Mouse (Mus musculus) lung, embryonic 15.5 days (tissue): Measurements from ENCODE around the gene Trio. TPM values are rescaled to one million over a fixed set of nuclear protein-coding genes. Genes with fewer than 3 reads are reported as not detected.

Experiments
- ATAC-seq: fragments of 200-750 bp; cut with Nextera tagmentation; 2 replicates; pipeline ENCODE4 v1.8.0; 2017; ENCODE audit warnings: moderate number of reproducible peaks, borderline replicate concordance; ENCODE audit not compliant: low FRiP score, low TSS enrichment; ENCODE audit errors: extremely low read depth
- H3K27ac ChIP-seq: fragments of 300-500 bp; sonication (generic); 2 replicates; pipeline ENCODE4 v1.5.1; 2015; ENCODE audit warnings: moderate library complexity, mild to moderate bottlenecking, inconsistent platforms
- H3K27me3 ChIP-seq: fragments of 300-500 bp; sonication (generic); 2 replicates; pipeline ENCODE4 v1.6.1; 2015; ENCODE audit warnings: inconsistent platforms
- H3K36me3 ChIP-seq: fragments of 300-500 bp; sonication (generic); 2 replicates; pipeline ENCODE4 v1.6.1; 2015; ENCODE audit warnings: inconsistent platforms
- H3K4me1 ChIP-seq: fragments of 300-500 bp; sonication (generic); 2 replicates; pipeline ENCODE4 v1.6.1; 2015; ENCODE audit warnings: inconsistent platforms
- H3K4me2 ChIP-seq: fragments of 300-500 bp; sonication (generic); 2 replicates; pipeline ENCODE4 v1.6.1; 2015; ENCODE audit warnings: inconsistent platforms, mild to moderate bottlenecking, moderate library complexity
- H3K4me3 ChIP-seq: fragments of 300-500 bp; sonication (generic); 2 replicates; pipeline ENCODE4 v1.5.1; 2015; ENCODE audit warnings: mild to moderate bottlenecking, inconsistent platforms
- H3K9ac ChIP-seq: fragments of 300-500 bp; sonication (generic); 2 replicates; pipeline ENCODE4 v1.6.1; 2015; ENCODE audit warnings: inconsistent platforms
- H3K9me3 ChIP-seq: fragments of 300-500 bp; sonication (generic); 2 replicates; pipeline ENCODE4 v1.6.1; 2016; ENCODE audit warnings: inconsistent platforms
- WGBS: fragments of 180-500 bp; shearing (Covaris S2); methylation state at CpG from one replicate; pipeline ENCODE4 v1.1.7; 2015; 5-methylcytosine and 5-hydroxymethylcytosine counted together
- polyA plus RNA-seq: library from polyadenylated mRNA; unstranded; fragments of >200 nt; fragmentation: Nextera tagmentation; extraction: Ambion mirVana; gene quantifications from 2 replicates; pipeline ENCODE4 v1.2.1, GENCODE M21; 2015

Gene Trio
- polyA plus RNA-seq, 1 experiment from 2014 or later, result 18.7 TPM

DNA sequence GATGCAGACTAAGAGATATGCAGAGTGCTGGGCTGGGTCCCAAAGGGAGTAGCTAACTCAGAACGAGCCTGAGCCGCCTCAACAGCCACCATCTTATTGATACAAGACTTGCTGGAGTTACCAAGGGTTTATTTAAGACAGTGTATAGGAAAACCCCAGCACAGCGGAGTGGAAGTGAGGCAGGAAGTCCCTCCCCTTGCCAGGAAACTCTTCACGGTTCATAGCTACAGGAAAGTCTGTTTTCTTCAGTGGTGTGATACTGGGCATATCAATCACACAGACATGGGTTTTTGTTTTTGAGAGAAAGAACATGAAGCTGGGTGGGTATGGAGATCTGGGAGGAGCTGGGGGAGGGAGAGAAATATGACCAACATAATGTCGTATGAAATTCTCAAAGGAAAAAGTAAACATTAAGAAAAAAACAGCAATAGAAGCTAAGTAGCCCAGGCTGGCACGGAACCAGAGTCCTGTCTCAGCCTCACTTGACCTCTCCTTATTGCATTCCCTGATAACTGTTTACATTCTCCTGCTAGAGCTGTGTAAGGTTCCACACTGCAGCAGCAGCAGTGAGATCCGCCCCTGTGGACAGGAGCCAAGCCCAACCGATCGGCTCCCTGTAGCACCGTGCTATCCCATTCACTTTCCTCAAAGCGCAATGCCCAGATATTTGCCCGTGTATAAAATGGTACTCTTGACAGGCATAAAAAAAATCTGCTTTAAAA lies 240.2 kb downstream of the Trio start:
- ATAC-seq, result peak; percentile 65
- WGBS, result 11% methylated on average over 12 of the region's 12 CpGs

DNA sequence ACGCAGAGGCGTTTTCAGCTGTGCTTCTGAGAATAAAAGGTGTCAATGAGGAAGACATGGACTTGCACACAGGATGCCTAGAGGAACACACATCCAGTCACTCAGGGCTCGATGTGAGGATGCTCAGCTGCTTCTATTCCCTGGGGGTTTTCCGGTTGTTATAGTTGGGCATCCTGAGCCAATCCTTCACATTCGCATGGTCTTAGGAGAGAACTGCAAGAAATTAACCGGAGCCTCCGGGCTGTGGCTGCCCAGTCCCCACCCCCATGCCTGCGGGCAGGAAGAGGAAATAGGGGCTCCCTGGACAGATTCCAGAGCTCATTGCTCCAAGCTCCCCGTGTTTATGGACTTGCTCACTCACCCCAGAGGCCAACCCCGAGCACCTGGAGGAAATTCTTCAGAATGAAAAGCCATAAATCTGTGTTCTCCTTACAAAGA lies 241.5 kb downstream of the Trio start:
- H3K27me3 ChIP-seq, result no peaks in the 10 kb centered on the region
- ATAC-seq, result no peak
- peak overlapping the region; percentile 0; the same call in 1 of the 2 replicates for H3K4me3 ChIP-seq
- peaks cover 91% of the 10 kb centered on the region for H3K4me1 ChIP-seq
- H3K9me3 ChIP-seq, result no peaks in the 10 kb centered on the region
- peak overlapping the region; percentile 88 for H3K27ac ChIP-seq
- H3K36me3 ChIP-seq, result no peaks in the 10 kb centered on the region
- H3K4me2 ChIP-seq, result peak overlapping the region; percentile 41
- 26% methylated on average over 10 of the region's 10 CpGs for whole genome bisulfite sequencing
- no peak overlapping the region for H3K9ac ChIP-seq

More for the DNA sequence above, 240.2 kb downstream of the Trio start:
- H3K4me2 ChIP-seq, result peak overlapping the region; percentile 41
- peaks cover 87% of the 10 kb centered on the region for H3K4me1 ChIP-seq
- H3K36me3 ChIP-seq, result no peaks in the 10 kb centered on the region
- no peaks in the 10 kb centered on the region for H3K27me3 ChIP-seq
- peak overlapping the region; percentile 88 for H3K27ac ChIP-seq
- H3K9me3 ChIP-seq, result no peaks in the 10 kb centered on the region
- H3K9ac ChIP-seq, result no peak overlapping the region
- no peak overlapping the region for H3K4me3 ChIP-seq

DNA sequence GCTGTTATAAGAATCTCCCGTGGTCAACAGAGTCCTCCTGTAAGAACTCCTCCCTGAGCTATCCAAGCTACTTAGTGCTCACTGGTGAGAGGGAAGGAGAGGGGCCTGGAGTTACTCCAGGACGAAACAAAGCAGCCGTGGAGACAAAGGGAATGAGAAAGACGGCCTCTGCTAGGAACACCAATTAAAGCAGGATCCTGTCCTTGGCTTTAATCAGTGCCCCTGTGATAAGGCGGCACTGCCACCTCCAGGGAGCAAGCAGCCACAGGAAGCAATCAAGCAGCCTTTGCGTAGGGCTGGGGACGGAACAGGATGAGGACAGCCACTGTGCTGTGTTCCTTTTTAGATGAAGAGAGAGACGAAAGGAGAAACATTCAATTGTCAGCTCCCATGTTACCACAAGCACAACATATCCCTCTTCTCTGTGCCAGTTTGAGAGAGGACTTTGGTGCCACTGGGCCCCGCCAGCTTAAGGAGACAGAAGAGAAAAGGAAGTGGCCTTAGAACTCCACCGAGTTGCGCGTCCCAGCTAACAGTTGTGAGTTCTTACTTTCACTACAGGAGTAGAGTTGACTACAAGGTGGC lies 242.0 kb downstream of the Trio start:
- 26% methylated on average over 12 of the region's 12 CpGs for WGBS
- Histone ChIP-seq H3K27ac (peak overlapping the region; percentile 88), H3K4me2 (peak overlapping the region; percentile 41), H3K9me3 (no peaks in the 10 kb centered on the region), H3K27me3 (no peaks in the 10 kb centered on the region), H3K4me1 (peaks cover 91% of the 10 kb centered on the region), H3K36me3 (no peaks in the 10 kb centered on the region), H3K4me3 (0 out of 2 replicates have a peak overlapping the region, but pooled peaks have one; percentile 0), H3K9ac (0 out of 2 replicates have a peak overlapping the region, but pooled peaks have one; percentile 0)
- no peak for ATAC-seq

DNA sequence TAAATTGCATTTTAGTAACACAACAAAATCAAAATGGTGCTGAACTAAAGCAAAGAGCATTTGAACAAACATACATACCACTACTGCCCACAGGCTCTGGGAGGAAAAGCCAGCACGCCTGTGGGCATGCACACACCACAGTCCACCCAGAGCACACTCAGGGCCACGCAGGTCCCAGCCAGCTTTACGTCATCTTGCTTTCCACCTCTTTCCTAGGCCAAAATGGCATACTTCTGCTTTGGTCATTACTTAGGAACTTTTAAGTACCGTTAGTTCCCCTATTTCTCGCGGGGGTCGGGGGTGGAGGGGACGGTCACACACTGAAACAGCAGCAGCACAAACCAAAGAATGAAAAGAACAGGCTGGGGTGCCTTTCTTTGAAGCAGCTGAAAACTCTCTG lies 242.6 kb downstream of the Trio start:
- no peak overlapping the region for H3K4me3 ChIP-seq
- 0 out of 2 replicates have a peak overlapping the region, but pooled peaks have one; percentile 0 for H3K9ac ChIP-seq
- WGBS, result 43% methylated on average over 8 of the region's 8 CpGs
- H3K4me1 ChIP-seq, result peaks cover 95% of the 10 kb centered on the region
- H3K27me3 ChIP-seq, result no peaks in the 10 kb centered on the region
- ATAC-seq, result no peak
- H3K27ac ChIP-seq, result peak overlapping the region; percentile 88
- H3K36me3 ChIP-seq, result no peaks in the 10 kb centered on the region
- H3K4me2 ChIP-seq, result peak overlapping the region; percentile 41; the same call in 1 of the 2 replicates
- H3K9me3 ChIP-seq, result no peaks in the 10 kb centered on the region

DNA sequence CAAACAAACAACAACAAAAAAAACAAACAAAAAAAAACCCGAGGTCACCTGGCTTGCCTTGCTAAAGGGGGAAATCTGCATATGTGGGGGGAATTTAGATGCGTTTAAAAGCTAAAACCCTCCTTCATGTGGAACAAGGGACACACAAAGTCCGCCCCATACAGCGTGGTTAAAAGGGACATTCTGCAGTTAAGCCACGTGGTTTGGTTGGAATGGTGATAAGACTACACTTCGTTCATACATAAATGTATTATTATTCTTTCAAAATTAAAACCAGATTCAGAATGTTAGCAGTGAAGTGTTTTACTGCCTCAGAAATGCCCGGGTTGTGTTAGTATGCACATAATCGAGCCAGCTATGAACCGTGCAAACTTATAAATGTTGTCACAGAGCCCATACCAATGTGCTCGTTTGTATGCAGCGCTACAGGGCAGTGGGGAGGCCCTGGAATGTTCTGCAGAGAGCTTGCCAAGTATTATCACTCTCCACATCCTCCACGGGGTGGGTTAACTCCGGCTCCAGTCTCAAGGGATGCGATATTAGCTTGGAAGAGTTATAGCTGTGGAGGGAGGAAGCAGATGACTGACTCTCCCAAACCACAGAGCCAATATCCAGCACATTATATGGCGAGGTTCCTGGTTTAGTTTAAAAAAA lies 243.1 kb downstream of the Trio start:
- no peak overlapping the region for H3K9ac ChIP-seq
- 28% methylated on average over 15 of the region's 15 CpGs for WGBS
- H3K4me2 ChIP-seq, result no peak overlapping the region

DNA sequence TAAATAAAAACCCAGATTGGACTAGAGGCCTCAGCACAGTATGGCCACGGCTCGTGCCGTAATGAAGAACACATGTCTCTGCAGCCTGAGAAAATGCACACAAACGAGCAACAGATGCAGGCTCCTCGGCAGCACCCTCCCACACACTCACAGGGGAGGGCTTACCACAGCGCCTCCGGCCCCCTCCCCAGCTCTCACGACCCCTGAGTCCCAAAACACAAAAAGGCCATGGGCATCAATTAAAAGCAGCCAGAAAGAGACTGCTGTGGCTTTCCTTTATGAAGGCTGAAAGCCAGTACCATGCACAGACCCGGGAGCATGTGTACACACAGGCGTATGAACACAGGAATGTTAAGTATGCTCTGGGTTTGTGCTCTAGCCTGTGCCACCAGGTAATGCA lies 245.8 kb downstream of the Trio start:
- Histone ChIP-seq H3K9ac (no peak overlapping the region), H3K4me1 (peaks cover 84% of the 10 kb centered on the region), H3K9me3 (no peaks in the 10 kb centered on the region), H3K36me3 (no peaks in the 10 kb centered on the region), H3K27me3 (no peaks in the 10 kb centered on the region), H3K4me2 (no peak overlapping the region), H3K27ac (peak overlapping the region; percentile 89), H3K4me3 (no peak overlapping the region)
- no peak for ATAC-seq
- WGBS, result 16% methylated on average over 10 of the region's 10 CpGs

More for the DNA sequence above, 243.1 kb downstream of the Trio start:
- no peaks in the 10 kb centered on the region for H3K9me3 ChIP-seq
- peaks cover 96% of the 10 kb centered on the region for H3K4me1 ChIP-seq
- no peak overlapping the region for H3K4me3 ChIP-seq
- H3K27ac ChIP-seq, result peak overlapping the region; percentile 88
- H3K36me3 ChIP-seq, result no peaks in the 10 kb centered on the region
- H3K27me3 ChIP-seq, result no peaks in the 10 kb centered on the region
- ATAC-seq, result peak; percentile 66

DNA sequence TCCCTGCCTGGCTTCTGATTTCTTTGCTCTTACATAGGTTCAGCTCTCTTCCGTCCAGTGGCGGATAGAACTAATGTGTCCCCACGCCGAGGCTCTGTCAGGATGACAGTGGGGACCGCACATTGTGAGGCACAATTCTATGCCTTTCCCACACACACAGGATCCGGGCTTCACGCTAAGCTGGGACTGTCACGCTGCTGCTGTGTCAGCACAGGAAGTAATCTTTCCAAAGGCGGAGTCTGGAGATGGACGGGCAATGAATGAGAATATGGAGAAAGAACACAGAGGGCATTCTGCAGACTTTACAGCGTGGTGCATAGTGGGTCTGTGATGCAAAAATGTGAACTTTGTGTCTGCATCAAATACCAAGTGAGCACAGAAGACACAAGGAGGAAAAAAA lies 246.2 kb downstream of the Trio start:
- no peaks in the 10 kb centered on the region for H3K36me3 ChIP-seq
- peaks cover 80% of the 10 kb centered on the region for H3K4me1 ChIP-seq
- ATAC-seq, result no peak
- no peak overlapping the region for H3K9ac ChIP-seq
- no peak overlapping the region for H3K4me3 ChIP-seq
- H3K9me3 ChIP-seq, result no peaks in the 10 kb centered on the region
- H3K4me2 ChIP-seq, result 0 out of 2 replicates have a peak overlapping the region, but pooled peaks have one; percentile 6
- peak overlapping the region; percentile 89 for H3K27ac ChIP-seq
- H3K27me3 ChIP-seq, result no peaks in the 10 kb centered on the region
- 42% methylated on average over 11 of the region's 11 CpGs for WGBS

DNA sequence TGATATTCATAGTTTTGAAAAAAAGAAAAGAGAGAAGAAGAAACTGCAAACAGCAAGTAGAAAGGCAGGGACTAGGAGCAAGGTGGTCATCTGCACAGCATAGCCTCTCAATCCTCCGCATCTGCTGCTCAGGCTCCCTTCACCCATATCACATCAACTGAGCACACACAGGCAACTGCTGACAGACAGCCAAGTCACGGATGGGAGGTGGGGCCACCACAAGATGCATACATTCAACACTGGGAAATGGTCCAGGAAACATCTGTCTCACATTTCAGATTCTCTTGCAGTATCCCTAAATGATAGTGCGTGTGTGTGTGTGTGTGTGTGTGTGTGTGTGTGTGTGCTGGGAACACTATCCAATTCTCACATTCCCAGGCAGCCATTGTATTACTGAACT lies 247.4 kb downstream of the Trio start:
- H3K27me3 ChIP-seq, result no peaks in the 10 kb centered on the region
- peaks cover 8% of the 10 kb centered on the region; the same call in 1 of the 2 replicates for H3K36me3 ChIP-seq
- 10% methylated on average over 3 of the region's 3 CpGs for WGBS
- peaks cover 69% of the 10 kb centered on the region for H3K4me1 ChIP-seq
- peak; percentile 72 for ATAC-seq
- peak overlapping the region; percentile 32 for H3K4me2 ChIP-seq
- no peaks in the 10 kb centered on the region for H3K9me3 ChIP-seq
- no peak overlapping the region for H3K4me3 ChIP-seq
- H3K27ac ChIP-seq, result peak overlapping the region; percentile 89
- no peak overlapping the region for H3K9ac ChIP-seq

DNA sequence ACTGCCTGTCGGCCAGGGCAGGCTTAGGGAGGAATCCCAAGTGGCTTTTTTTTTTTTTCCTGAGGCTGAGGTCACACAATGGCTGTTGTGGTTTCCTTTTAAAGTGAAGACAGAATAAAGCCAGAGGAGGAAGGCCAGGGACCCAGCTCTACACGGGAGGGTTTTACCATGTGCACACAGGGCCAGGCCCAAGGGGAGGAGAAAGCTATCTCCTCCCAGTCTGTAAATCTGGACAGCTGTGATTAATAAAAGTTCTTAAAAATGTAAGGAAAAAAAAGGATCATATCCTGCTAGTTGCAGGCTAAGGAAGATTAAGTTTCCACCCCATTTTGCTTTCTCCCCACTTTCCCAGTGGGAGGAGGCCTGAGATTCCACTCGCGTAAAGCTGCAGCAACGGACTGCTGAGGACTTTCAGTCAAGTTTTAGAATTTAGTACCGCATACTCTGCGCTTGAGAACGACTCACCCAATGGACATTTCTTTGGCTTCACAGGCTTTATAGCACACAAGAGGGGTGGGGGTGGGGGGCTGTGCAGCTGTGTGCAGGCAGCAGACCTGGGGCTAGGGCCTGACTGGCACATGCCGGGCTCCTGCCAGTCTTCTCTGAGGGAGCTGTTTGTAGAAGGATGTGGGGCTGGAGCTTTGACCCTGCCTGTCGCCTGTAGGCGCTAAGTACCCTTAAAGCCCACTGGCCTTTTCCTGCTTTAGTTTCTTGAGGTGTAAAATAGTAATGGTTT lies 248.0 kb downstream of the Trio start:
- 18% methylated on average over 11 of the region's 11 CpGs for WGBS
- peak overlapping the region; percentile 32 for H3K4me2 ChIP-seq
- H3K36me3 ChIP-seq, result peaks cover 13% of the 10 kb centered on the region
- peaks cover 62% of the 10 kb centered on the region for H3K4me1 ChIP-seq
- no peaks in the 10 kb centered on the region for H3K27me3 ChIP-seq
- H3K27ac ChIP-seq, result peak overlapping the region; percentile 89
- no peaks in the 10 kb centered on the region for H3K9me3 ChIP-seq
- H3K4me3 ChIP-seq, result no peak overlapping the region
- ATAC-seq, result no peak; the same call in 1 of the 2 replicates
- no peak overlapping the region for H3K9ac ChIP-seq

DNA sequence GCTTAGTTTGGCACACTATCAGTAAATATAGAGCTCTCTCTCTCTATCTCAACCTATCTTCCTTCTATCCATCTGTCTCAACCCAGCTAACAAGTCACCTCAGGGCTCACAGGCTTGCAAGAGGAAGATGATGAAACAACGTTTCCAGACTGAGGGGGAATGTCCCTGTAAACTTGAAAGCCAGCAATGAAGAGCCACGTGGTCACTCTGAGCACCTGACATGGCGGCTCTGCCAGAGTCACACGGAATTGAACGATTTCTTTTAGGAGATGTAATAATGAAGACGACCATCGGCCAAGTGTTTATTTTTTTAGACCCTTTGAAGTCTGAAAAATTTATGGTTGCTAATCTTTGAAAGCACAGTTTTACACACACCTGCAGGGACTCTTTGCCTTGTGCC lies 251.2 kb downstream of the Trio start:
- Histone ChIP-seq H3K9me3 (no peaks in the 10 kb centered on the region), H3K36me3 (peaks cover 31% of the 10 kb centered on the region), H3K4me3 (no peak overlapping the region), H3K4me1 (peaks cover 40% of the 10 kb centered on the region), H3K27ac (no peak overlapping the region), H3K27me3 (no peaks in the 10 kb centered on the region), H3K4me2 (no peak overlapping the region), H3K9ac (no peak overlapping the region)
- WGBS, result 39% methylated on average over 7 of the region's 7 CpGs
- no peak for ATAC-seq

DNA sequence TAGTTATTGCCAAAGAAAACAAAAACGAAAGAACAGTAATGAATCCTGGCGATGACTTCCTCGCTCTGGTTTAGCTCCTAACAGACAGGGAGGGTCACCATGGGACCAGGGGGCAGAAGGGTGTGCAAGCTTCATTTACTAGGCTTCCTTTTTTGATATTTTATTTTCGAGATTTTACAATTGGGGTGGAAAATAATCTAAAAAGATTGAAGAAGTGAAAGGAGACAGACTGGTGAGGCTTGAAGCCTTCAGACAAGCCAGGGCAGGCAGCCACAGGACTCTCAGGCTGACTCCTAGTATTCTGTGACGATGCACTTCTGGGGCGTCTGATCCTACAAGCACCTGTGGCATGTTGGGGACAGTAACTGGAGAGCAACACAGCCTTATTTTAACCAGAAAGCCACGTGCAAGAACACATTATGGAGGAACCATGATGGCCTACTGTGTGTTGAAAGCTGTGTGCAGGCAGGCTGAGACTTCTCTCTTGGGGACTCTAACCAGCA lies 253.5 kb downstream of the Trio start:
- H3K4me2 ChIP-seq, result no peak overlapping the region
- 69% methylated on average over 7 of the region's 7 CpGs for WGBS
- peaks cover 16% of the 10 kb centered on the region for H3K4me1 ChIP-seq
- H3K9ac ChIP-seq, result no peak overlapping the region
- ATAC-seq, result no peak
- H3K9me3 ChIP-seq, result no peaks in the 10 kb centered on the region
- peaks cover 50% of the 10 kb centered on the region for H3K36me3 ChIP-seq
- H3K27me3 ChIP-seq, result no peaks in the 10 kb centered on the region
- no peak overlapping the region for H3K27ac ChIP-seq
- H3K4me3 ChIP-seq, result no peak overlapping the region
